Mouse (Mus musculus) limb, embryonic 14.5 days (tissue): Measurements from ENCODE around the gene Ism2. TPM values are rescaled to one million over a fixed set of nuclear protein-coding genes. Genes with fewer than 3 reads are reported as not detected.
"Not testable (repeated sequence)": the region's sequence is repeated elsewhere in the genome, so short reads cannot be mapped to it uniquely, and the experiment has no call there.

Experiments used
- ATAC-seq: fragments of 200-750 bp; cut with Nextera tagmentation; 2 replicates; pipeline ENCODE4 v1.8.0; 2017; ENCODE audit warnings: low read depth, moderate number of reproducible peaks, moderate TSS enrichment; ENCODE audit not compliant: low FRiP score
- DNase-seq: peaks from one replicate; pipeline ENCODE4 v3.0.0-alpha.2; 2015; ENCODE audit warnings: low spot score
- H3K27ac ChIP-seq: fragments of 300-500 bp; sonication (generic); replicated peaks from 2 replicates; pipeline ENCODE4 v1.5.1; 2014; ENCODE audit warnings: low read depth, mild to moderate bottlenecking, low read length, moderate library complexity, mixed read lengths
- H3K27me3 ChIP-seq: fragments of 300-500 bp; sonication (generic); 2 replicates; pipeline ENCODE4 v1.6.1; 2014; ENCODE audit warnings: low read length, mixed read lengths; ENCODE audit not compliant: control insufficient read depth, insufficient read depth
- H3K36me3 ChIP-seq: fragments of 300-500 bp; sonication (generic); 2 replicates; pipeline ENCODE4 v1.6.1; 2014; ENCODE audit warnings: mild to moderate bottlenecking, low read length, moderate library complexity, mixed read lengths; ENCODE audit not compliant: control insufficient read depth, insufficient read depth
- H3K4me1 ChIP-seq: fragments of 300-500 bp; sonication (generic); 2 replicates; pipeline ENCODE4 v1.6.1; 2014; ENCODE audit warnings: antibody characterized with exemption, low read length, mixed read lengths; ENCODE audit not compliant: control insufficient read depth, insufficient read depth
- H3K4me2 ChIP-seq: fragments of 300-500 bp; sonication (generic); replicated peaks from 2 replicates; pipeline ENCODE4 v1.6.1; 2014; ENCODE audit warnings: low read depth, mild to moderate bottlenecking, low read length, moderate library complexity; ENCODE audit not compliant: severe bottlenecking
- H3K4me3 ChIP-seq: fragments of 300-500 bp; sonication (generic); replicated peaks from 2 replicates; pipeline ENCODE4 v1.5.1; 2014; ENCODE audit warnings: low read length
- H3K9ac ChIP-seq: fragments of 300-500 bp; sonication (generic); 2 replicates; pipeline ENCODE4 v1.6.1; 2014; ENCODE audit warnings: mild to moderate bottlenecking, low read depth, low read length, moderate library complexity; ENCODE audit not compliant: severe bottlenecking
- H3K9me3 ChIP-seq: fragments of 300-500 bp; sonication (generic); 2 replicates; pipeline ENCODE4 v1.6.1; 2016; ENCODE audit warnings: low read length; ENCODE audit not compliant: control insufficient read depth
- POLR2A ChIP-seq: fragments of 200-500 bp; IDR thresholded peaks from 2 replicates; pipeline ENCODE4 v1.8.0; 2012; ENCODE audit warnings: inconsistent platforms, mild to moderate bottlenecking, moderate library complexity, borderline replicate concordance; ENCODE audit not compliant: insufficient read depth, insufficient read length; ENCODE audit errors: extremely low read depth
- WGBS: fragments of 180-500 bp; shearing (Covaris S2); extraction: QIAGEN DNeasy Blood & Tissue Kit; methylation state at CpG from one replicate; pipeline ENCODE4 v1.1.7; 2014; 5-methylcytosine and 5-hydroxymethylcytosine counted together
- polyA plus RNA-seq, 2 experiments: library from polyadenylated mRNA; depleted of rRNA in 1 of 2; stranded (reverse) in 1 of 2; unstranded in 1 of 2; fragments of >200 nt; fragmentation: Nextera tagmentation in 1 of 2; extraction: Ambion mirVana in 1 of 2; gene quantifications; 2 replicates each; pipeline versions ENCODE4 v1.2.1 to v1.2.3; 2012 to 2014

Gene Ism2
- polyA plus RNA-seq, 2 experiments = 1.2 to 1.4 TPM

DNA sequence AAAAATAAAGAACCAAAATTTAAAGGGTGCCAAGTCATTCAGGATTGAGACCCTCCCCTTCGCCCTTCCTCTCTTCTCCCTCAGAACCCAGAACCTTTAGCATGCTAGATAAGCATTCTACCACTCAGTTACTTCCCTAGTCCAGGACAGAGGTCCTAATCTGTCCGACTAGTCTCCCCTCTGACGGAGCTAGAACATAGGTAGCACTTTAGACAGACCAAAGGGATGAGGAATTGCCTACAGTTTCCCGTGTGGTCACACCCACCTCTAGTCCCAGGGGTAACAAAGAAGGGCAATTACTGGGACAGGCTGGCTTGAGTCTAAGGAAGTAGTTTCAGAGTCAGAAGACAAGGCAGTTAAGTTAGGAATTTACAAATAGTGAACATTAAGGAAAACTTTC, 28.5 kb upstream of the Ism2 start:
- Histone ChIP-seq H3K4me1 (peaks cover 18% of the 10 kb centered on the region), H3K4me2 (no peak overlapping the region), H3K9me3 (no peaks in the 10 kb centered on the region), H3K9ac (no peak overlapping the region), H3K27me3 (no peaks in the 10 kb centered on the region), H3K27ac (no peak overlapping the region), H3K36me3 (no peaks in the 10 kb centered on the region), H3K4me3 (no peak overlapping the region)
- DNase-seq = no peak
- ATAC-seq = no peak
- WGBS = 46% methylated on average over 4 of the region's 4 CpGs
- TF ChIP-seq POLR2A = no peak

DNA sequence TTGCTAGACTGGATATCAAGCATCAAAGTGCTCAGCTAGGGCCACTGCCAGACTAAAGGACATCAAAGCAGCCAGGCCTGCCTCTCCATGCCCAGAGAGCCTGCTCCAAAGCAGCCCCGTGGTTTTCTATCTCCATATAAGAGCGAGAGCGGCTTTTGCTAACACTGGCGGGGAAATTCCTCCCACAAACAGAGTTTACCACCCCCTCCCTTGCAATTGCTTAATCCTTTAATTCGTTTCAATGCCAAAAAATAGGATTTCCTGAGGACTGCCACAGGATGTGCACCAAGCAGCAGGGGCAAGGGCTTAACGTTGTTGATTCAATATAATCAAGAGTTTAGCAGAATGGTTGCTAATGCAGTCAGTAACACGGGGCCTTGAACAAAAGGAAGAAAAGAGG, 28.1 kb upstream of the Ism2 start:
- no peaks in the 10 kb centered on the region for H3K9me3 ChIP-seq
- H3K9ac ChIP-seq = no peak overlapping the region
- H3K27ac ChIP-seq = no peak overlapping the region
- WGBS = 19% methylated on average over 7 of the region's 7 CpGs
- TF ChIP-seq POLR2A = no peak
- no peak for DNase-seq
- no peaks in the 10 kb centered on the region for H3K27me3 ChIP-seq
- H3K4me3 ChIP-seq = no peak overlapping the region
- no peak for ATAC-seq
- no peak overlapping the region for H3K4me2 ChIP-seq
- H3K4me1 ChIP-seq = peaks cover 18% of the 10 kb centered on the region
- H3K36me3 ChIP-seq = no peaks in the 10 kb centered on the region

DNA sequence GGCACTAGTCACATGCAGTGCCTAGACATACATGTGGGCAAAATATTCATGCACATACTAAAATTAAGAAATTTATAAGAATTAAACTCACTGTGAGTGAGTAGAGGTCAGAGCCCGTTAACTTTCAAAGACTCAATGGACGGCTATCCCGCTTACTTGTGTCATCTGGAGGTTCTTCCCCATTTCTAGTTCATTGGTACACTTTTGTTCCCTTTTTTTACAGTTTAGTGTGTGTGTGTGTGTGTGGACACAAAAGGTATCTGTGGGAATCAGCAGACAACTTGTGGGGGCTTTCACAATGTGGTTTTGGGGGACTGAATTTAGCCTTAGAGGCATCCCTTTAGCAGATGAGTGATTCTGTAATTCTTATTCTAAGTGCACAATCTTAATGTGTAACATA, 25.9 kb upstream of the Ism2 start:
- no peak for TF ChIP-seq POLR2A
- Histone ChIP-seq H3K27ac (no peak overlapping the region), H3K9ac (no peak overlapping the region), H3K4me1 (peaks cover 9% of the 10 kb centered on the region; the same call in 1 of the 2 replicates), H3K36me3 (no peaks in the 10 kb centered on the region), H3K9me3 (no peaks in the 10 kb centered on the region), H3K27me3 (no peaks in the 10 kb centered on the region), H3K4me3 (no peak overlapping the region), H3K4me2 (no peak overlapping the region)
- ATAC-seq (no peak), DNase-seq (no peak)
- 89% methylated on average over 3 of the region's 3 CpGs for WGBS

DNA sequence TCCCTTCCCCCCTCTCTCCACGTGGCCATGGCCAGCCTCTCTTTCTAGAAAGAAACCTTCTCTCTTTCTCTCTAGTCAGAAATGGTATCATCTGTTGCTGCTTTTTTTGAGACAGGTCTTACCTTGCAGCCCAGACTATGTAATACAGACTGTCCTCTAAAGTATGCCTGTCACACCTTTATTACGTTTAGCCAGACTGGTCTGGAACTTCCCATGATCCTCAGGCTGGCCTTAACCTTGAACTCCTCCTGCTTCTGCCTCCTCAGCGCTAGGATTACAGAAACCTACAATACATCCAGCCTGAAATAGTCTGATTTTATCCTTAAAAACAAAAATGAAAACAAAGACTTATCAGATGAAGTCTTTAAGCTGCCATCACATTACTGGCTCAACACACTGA, 19.7 kb upstream of the Ism2 start:
- Histone ChIP-seq H3K4me1 (no peaks in the 10 kb centered on the region), H3K9ac (no peak overlapping the region), H3K27ac (no peak overlapping the region), H3K4me3 (no peak overlapping the region), H3K4me2 (no peak overlapping the region), H3K27me3 (no peaks in the 10 kb centered on the region), H3K9me3 (no peaks in the 10 kb centered on the region), H3K36me3 (peaks cover 7% of the 10 kb centered on the region; the same call in 1 of the 2 replicates)
- no peak for DNase-seq
- no peak for ATAC-seq
- 89% methylated on average over 3 of the region's 3 CpGs for WGBS
- no peak for TF ChIP-seq POLR2A

DNA sequence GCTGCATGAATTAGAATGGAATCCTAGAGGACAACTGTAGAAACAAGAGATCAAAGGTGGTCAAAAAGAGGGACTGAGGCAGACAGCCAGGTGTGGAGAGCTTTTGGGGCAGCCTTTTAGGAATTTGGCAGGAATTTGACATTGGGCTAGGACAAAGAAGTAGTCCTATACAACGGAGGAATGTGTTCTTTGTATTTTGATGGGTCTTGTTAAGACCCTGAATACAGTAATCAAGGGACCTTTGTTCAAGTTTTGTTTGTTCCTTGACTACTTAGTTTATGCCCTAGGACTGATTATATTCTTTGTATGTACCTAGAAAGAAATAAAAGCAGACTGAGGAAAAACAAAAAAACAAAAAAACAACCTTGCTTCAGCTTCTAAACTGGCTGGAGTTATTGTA, 18.4 kb upstream of the Ism2 start:
- Histone ChIP-seq H3K27me3 (no peaks in the 10 kb centered on the region), H3K9me3 (no peaks in the 10 kb centered on the region), H3K4me1 (no peaks in the 10 kb centered on the region), H3K9ac (no peak overlapping the region), H3K4me2 (no peak overlapping the region), H3K4me3 (no peak overlapping the region), H3K27ac (no peak overlapping the region), H3K36me3 (peaks cover 10% of the 10 kb centered on the region; the same call in 1 of the 2 replicates)
- WGBS = 80% methylated on average over 1 of the region's 1 CpGs
- no peak for DNase-seq
- TF ChIP-seq POLR2A = no peak
- no peak for ATAC-seq

DNA sequence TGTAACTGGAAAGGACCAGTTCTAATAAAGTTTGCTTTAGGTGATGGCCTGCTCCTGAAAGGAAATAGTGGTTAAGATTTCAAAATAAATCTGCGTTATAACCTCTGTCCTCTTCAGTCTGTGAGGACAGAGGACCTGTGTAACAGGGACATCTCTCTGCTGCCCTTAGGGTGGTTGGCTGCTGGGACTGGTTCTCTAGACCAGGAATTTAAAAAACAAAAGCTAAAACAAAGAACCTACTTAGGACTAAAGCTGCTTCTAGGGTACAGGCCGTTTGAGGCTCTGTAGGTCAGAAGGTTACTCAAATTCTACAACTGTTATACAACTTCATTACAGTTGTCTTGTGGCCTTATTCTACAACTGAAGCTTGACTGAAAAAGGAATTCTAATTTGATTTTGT, 13.6 kb upstream of the Ism2 start:
- peaks cover 47% of the 10 kb centered on the region for H3K36me3 ChIP-seq
- no peaks in the 10 kb centered on the region for H3K27me3 ChIP-seq
- no peak overlapping the region for H3K9ac ChIP-seq
- 87% methylated on average over 2 of the region's 2 CpGs for WGBS
- no peaks in the 10 kb centered on the region for H3K4me1 ChIP-seq
- H3K9me3 ChIP-seq = no peaks in the 10 kb centered on the region
- TF ChIP-seq POLR2A = no peak
- H3K4me2 ChIP-seq = no peak overlapping the region
- no peak overlapping the region for H3K4me3 ChIP-seq
- no peak overlapping the region for H3K27ac ChIP-seq
- ATAC-seq = no peak
- DNase-seq = no peak

DNA sequence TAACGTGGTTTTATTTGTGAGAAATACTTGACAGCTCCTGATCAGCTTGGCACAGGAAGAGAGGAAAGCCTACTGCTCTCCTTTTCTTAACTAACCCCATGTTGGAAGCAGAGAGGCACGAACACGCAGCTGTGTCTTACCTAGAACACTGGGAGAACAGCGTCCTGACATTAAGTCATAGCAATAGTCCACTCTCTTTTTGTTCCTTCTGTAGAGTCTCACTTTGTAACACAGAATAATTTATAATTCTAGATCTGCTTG, 7.0 kb upstream of the Ism2 start:
- not testable (repeated sequence) for H3K27me3 ChIP-seq, H3K9me3 ChIP-seq, H3K9ac ChIP-seq, ATAC-seq, DNase-seq, H3K4me1 ChIP-seq, H3K27ac ChIP-seq, H3K4me3 ChIP-seq, H3K4me2 ChIP-seq
- WGBS = 53% methylated on average over 4 of the region's 4 CpGs
- peaks cover 25% of the 10 kb centered on the region for H3K36me3 ChIP-seq
